Mouse (Mus musculus): ENCODE data around the gene Phf21a. TPM values are rescaled to one million over a fixed set of nuclear protein-coding genes. Genes with fewer than 3 reads are reported as not detected.
"Not testable (repeated sequence)": the region's sequence is repeated elsewhere in the genome, so short reads cannot be mapped to it uniquely, and the experiment has no call there.

The Phf21a gene
- polyA plus RNA-seq, 1 experiment from 2014 or later: 34.9 TPM

DNA sequence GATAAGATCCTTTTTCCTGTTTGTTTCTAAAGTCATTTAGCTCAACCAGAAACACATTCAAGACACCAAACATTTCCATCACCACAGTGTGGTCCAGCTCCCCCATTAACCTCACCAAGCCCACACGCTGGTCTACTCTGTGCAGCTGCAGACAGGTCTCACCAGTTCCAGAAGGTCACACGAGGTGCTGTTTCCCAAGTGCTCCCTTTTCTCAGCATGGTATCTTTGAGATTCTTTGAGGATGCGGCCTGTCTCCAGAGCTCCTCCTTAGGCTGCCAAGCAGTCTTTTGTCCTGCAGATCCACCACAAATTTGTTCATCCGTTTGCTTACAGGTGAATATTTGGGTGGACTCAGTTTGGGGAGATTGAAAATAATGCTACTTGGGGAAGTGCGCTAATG is 51.0 kb downstream of the Phf21a start:
- Histone ChIP-seq H3K27ac (no peak overlapping the region), H3K4me3 (no peak overlapping the region), H3K36me3 (no peaks in the 10 kb centered on the region), H3K4me2 (no peak overlapping the region), H3K9ac (no peak overlapping the region), H3K9me3 (no peaks in the 10 kb centered on the region), H3K27me3 (no peaks in the 10 kb centered on the region), H3K4me1 (peaks cover 10% of the 10 kb centered on the region; the same call in 1 of the 2 replicates)
- 44% methylated on average over 5 of the region's 5 CpGs for WGBS
- ATAC-seq (ENCODE audit: insufficient number of reproducible peaks, low FRiP score, low TSS enrichment, low read depth): no peak

DNA sequence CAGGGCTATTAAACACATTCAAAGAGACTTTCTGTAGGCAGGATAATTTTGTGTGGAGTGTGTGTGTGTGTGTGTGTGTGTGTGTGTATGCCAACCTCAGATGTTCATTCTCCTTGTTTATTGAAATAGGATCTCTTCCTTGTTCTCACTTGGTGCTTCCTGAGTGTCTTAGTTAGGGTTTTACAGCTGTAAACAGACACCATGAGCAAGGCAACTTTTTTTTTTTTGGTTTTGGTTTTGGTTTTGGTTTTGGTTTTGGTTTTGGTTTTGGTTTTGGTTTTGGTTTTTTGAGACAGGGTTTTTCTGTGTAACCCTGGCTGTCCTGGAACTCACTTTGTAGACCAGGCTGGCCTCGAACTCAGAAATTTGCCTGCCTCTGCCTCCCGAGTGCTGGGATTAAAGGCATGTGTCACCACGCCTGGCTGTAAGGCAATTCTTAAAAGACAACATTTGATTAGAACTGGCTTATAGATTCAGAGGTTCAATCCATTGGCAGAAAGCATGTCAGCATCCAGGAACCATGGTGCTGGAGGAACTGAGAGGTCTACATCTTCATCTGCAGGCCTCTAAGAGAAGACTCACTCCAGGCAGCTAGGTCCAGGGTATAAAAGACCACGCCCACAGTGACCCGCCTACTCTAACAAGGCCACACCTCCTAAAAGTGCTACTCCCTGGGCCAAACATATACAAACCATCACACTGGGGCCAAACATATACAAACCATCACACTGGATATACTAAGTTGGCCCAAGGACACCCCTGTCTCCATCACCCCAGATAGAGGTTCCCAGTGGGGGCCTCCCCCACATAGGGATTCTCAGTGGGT is 55.2 kb downstream of the Phf21a start:
- ATAC-seq (ENCODE audit: insufficient number of reproducible peaks, low FRiP score, low TSS enrichment, low read depth); H3K4me1 ChIP-seq: not testable (repeated sequence)
- WGBS: 79% methylated on average over 5 of the region's 5 CpGs

DNA sequence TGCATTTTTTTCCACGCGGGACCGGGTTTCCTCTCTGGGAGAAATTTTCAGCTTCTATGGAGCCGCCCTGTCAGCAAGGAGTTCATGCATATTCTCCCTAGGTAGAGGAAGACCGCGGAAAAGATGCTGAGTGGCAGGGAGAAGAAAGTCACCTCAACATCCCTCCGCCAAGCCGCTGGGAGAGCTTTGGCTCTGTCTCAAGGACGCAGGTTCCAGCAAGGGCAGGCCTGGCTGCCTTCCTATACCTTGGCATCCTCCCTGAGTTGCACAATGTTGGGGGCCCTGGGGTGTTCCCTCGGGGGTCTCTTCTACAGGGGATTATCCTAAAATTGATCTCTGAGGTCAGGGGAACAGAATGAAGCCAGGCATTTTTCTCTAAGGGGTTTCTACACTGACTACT is 71.4 kb downstream of the Phf21a start:
- no peak for ATAC-seq (ENCODE audit: insufficient number of reproducible peaks, low FRiP score, low TSS enrichment, low read depth)
- Histone ChIP-seq H3K4me3 (no peak overlapping the region), H3K27me3 (no peaks in the 10 kb centered on the region), H3K27ac (no peak overlapping the region), H3K9me3 (no peaks in the 10 kb centered on the region), H3K4me2 (no peak overlapping the region), H3K36me3 (no peaks in the 10 kb centered on the region), H3K4me1 (peaks cover 6% of the 10 kb centered on the region; the same call in 1 of the 2 replicates), H3K9ac (no peak overlapping the region)
- 65% methylated on average over 10 of the region's 10 CpGs for WGBS

More for the DNA sequence above, 55.2 kb downstream of the Phf21a start:
- not testable (repeated sequence) for H3K9me3 ChIP-seq, H3K27ac ChIP-seq, H3K4me3 ChIP-seq, H3K27me3 ChIP-seq, H3K9ac ChIP-seq, H3K4me2 ChIP-seq, H3K36me3 ChIP-seq

DNA sequence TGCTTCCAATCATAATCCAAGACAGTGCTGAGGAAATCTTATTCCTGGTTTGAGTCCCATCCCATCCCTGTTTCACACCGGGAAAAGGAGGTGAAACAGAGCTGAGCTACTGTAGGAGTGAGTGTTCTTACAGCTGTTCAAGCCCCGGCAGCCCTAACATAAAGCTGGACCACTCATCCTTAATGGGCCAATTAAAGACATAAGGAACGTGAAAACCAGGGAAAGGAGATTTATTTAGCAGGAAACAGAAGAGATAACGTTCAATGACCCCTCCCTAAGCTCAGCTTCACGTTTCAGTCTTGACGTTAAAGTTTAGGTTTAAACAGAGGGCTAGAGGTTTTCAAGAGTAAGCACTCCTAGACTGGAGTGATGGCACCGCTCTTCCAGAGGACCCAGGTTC is 74.0 kb downstream of the Phf21a start:
- no peaks in the 10 kb centered on the region for H3K9me3 ChIP-seq
- H3K4me1 ChIP-seq: peaks cover 6% of the 10 kb centered on the region; the same call in 1 of the 2 replicates
- no peak overlapping the region for H3K9ac ChIP-seq
- H3K36me3 ChIP-seq: no peaks in the 10 kb centered on the region
- no peak overlapping the region for H3K4me3 ChIP-seq
- no peak for ATAC-seq (ENCODE audit: insufficient number of reproducible peaks, low FRiP score, low TSS enrichment, low read depth)
- WGBS: 39% methylated on average over 7 of the region's 7 CpGs
- no peak overlapping the region for H3K4me2 ChIP-seq
- H3K27ac ChIP-seq: no peak overlapping the region
- H3K27me3 ChIP-seq: no peaks in the 10 kb centered on the region

DNA sequence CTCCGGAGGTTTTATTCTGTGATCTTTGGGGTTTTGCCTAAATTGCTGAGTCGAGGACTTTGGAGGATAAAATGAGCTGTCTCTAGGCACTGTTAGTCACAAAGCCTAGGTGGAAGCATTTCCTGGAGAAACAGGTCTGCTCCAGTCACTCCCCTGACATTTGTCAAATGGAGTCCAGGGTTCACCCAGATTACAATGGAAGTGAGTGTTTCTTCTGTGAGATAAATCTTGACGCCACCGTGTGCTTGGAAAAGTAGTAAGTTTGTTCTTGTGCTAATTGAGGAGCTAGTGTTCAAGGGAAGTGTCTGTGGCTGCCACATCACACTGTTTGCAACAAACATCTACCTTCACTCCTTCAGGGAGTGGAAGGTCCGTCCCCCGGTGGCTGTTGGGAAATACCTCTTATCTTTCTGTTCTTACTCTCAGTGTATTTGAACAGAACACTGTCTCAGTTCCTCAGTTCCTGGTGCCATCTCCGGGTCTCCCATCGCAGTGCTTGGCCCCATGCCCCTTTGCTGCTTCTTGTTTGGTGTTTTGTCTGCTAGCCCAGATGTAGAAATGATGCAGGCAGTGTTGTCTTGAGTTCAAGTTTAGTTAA is 78.2 kb downstream of the Phf21a start:
- ATAC-seq (ENCODE audit: insufficient number of reproducible peaks, low FRiP score, low TSS enrichment, low read depth): no peak

DNA sequence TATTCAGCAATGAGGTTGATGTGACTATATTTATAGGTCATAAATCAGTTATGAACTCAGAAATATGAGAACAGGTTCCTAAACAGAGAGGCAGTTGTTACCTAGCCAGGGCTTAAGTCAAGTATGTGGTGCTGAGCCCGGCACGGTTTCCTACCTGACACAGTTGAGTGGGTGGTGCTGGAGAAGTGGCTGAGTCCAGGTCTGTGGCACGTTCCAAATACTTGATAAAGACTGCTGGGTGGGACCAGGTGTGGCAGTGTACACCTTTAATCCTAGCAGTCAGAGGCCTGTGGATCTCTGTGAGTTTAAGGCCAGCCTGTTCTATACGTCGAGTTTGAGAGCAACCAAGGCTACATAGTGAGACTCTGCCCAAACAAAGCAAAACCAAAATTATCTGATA is 79.4 kb downstream of the Phf21a start:
- H3K4me3 ChIP-seq: no peak overlapping the region
- 73% methylated on average over 5 of the region's 5 CpGs for WGBS

More for the DNA sequence above, 78.2 kb downstream of the Phf21a start:
- Histone ChIP-seq H3K27me3 (no peaks in the 10 kb centered on the region), H3K4me2 (no peak overlapping the region), H3K4me1 (no peaks in the 10 kb centered on the region), H3K9me3 (no peaks in the 10 kb centered on the region), H3K27ac (no peak overlapping the region), H3K9ac (no peak overlapping the region), H3K4me3 (no peak overlapping the region), H3K36me3 (no peaks in the 10 kb centered on the region)
- 65% methylated on average over 8 of the region's 8 CpGs for WGBS

DNA sequence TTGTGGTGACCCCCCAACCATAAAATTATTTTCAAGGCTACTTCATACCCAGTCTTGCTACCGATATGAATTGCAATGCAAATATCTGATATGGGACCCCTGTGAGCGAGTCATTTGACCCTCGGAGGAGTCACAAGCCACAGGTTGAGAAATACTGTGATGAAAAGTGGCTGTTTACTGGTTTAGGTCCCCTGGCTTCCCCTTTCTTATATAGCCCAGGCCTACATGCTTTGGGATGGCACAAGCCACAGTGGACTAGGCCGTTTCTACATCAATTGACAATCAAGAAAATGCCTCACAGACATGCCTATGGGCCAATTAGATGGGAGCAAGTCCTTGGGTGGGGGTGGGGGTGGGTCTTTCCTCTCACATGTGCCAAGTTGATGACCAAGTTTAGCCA is 80.3 kb downstream of the Phf21a start:
- ATAC-seq (ENCODE audit: insufficient number of reproducible peaks, low FRiP score, low TSS enrichment, low read depth): no peak
- Histone ChIP-seq H3K4me2 (no peak overlapping the region), H3K4me3 (no peak overlapping the region), H3K36me3 (no peaks in the 10 kb centered on the region), H3K4me1 (no peaks in the 10 kb centered on the region), H3K27ac (no peak overlapping the region), H3K9me3 (no peaks in the 10 kb centered on the region), H3K27me3 (no peaks in the 10 kb centered on the region), H3K9ac (no peak overlapping the region)
- 80% methylated on average over 4 of the region's 4 CpGs for WGBS

More for the DNA sequence above, 79.4 kb downstream of the Phf21a start:
- Histone ChIP-seq H3K27me3 (no peaks in the 10 kb centered on the region), H3K27ac (no peak overlapping the region), H3K4me1 (no peaks in the 10 kb centered on the region), H3K4me2 (no peak overlapping the region), H3K9ac (no peak overlapping the region), H3K9me3 (no peaks in the 10 kb centered on the region), H3K36me3 (no peaks in the 10 kb centered on the region)
- ATAC-seq (ENCODE audit: insufficient number of reproducible peaks, low FRiP score, low TSS enrichment, low read depth): no peak

DNA sequence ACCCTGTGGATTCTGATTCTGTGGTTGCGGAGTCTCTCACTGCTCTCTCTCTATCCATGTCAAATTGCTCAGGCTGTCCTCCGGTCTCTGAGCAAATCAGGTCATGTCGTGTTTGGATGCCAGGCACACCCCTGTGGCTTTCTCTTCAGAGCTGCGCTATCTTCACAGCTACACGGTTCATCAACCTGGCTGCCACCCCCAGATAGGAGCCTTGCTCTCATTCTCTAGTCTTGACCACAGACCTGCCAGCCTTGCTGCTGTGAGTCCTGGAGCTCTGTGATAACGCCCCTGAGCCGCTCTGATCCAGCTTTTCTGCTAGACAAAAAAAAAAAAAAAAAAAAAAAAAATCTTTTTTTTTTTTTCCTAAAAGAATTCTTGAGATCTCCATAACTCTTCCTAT is 81.3 kb downstream of the Phf21a start:
- Histone ChIP-seq H3K9ac (no peak overlapping the region), H3K4me3 (no peak overlapping the region), H3K9me3 (no peaks in the 10 kb centered on the region), H3K36me3 (no peaks in the 10 kb centered on the region), H3K27ac (no peak overlapping the region), H3K4me1 (no peaks in the 10 kb centered on the region), H3K27me3 (no peaks in the 10 kb centered on the region), H3K4me2 (no peak overlapping the region)
- 69% methylated on average over 7 of the region's 7 CpGs for WGBS
- ATAC-seq (ENCODE audit: insufficient number of reproducible peaks, low FRiP score, low TSS enrichment, low read depth): no peak

DNA sequence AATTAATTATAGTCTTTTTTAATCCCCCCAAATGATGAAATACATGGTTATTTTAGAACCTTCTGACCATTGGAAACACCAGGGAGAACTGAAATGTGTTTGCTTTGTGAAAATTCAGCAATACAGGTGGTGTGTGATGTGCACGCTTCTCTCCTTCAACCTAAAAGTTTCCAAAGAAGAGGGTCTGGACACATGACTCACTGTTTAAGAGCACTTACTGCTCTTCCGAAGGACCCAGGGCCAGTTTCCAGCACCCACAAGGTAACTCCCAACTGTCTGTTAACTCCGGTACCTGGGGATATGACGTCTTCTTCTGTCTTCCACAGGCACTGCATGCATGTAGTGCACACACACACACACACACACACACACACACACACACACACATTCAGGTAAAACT is 82.1 kb downstream of the Phf21a start:
- Histone ChIP-seq H3K4me1 (no peaks in the 10 kb centered on the region), H3K4me2 (no peak overlapping the region), H3K9me3 (no peaks in the 10 kb centered on the region), H3K27ac (no peak overlapping the region), H3K27me3 (no peaks in the 10 kb centered on the region), H3K9ac (no peak overlapping the region), H3K4me3 (no peak overlapping the region), H3K36me3 (no peaks in the 10 kb centered on the region)
- 94% methylated on average over 4 of the region's 4 CpGs for WGBS
- no peak for ATAC-seq (ENCODE audit: insufficient number of reproducible peaks, low FRiP score, low TSS enrichment, low read depth)

DNA sequence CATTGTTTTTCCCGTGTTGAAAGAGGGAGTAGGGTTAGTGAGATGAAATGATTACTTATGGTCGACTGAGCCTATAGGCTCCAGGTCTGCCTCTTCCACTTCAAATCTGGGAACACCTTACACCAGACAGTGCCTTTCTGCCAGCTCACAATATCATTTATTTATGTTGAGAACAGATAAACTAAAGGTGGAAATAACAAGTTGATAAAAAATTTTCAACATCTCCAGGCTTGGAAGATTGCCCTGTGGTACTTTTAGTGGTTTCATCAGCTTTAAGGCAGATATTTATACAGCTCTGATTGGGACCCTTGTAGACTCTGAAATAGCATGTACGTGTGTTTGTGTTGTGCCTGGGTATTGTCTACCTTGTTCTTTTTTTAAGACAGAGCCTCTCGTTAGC is 83.4 kb downstream of the Phf21a start:
- H3K27ac ChIP-seq: no peak overlapping the region
- H3K27me3 ChIP-seq: no peaks in the 10 kb centered on the region
- H3K4me1 ChIP-seq: no peaks in the 10 kb centered on the region
- H3K9ac ChIP-seq: no peak overlapping the region
- H3K36me3 ChIP-seq: no peaks in the 10 kb centered on the region
- no peak overlapping the region for H3K4me3 ChIP-seq
- no peak for ATAC-seq (ENCODE audit: insufficient number of reproducible peaks, low FRiP score, low TSS enrichment, low read depth)
- 56% methylated on average over 4 of the region's 4 CpGs for WGBS
- H3K4me2 ChIP-seq: no peak overlapping the region
- no peaks in the 10 kb centered on the region for H3K9me3 ChIP-seq

DNA sequence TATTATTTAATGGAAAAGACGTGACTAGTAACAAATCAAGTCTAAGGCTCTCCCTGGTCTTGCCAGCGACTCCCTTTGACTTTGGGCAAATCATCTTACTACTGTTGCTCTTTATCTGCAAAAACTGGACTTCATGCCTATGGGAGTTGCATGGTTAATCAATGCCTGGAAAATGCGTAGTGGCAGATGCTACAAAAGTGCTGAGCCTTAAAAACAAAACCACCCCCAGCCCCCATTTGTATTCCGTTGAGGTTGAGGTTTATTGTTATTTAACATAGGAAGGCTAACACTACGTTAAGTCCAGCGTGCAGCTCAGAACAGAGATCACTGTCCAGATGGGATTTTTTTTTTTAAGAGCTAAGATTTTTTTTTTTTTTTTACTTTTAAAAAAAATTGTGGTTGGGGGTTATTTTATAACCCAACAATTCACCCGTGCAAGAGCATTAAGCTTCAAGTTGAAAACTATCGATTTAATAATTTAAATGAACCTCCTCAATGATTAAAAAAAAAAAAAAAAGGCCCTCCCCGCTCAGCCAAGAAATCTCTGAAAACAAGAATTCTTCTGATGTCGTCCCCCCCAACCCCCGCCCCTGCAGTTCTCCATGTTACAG is 89.3 kb downstream of the Phf21a start:
- Histone ChIP-seq H3K9ac (peak overlapping the region; percentile 90), H3K27ac (peak overlapping the region; percentile 100), H3K9me3 (no peaks in the 10 kb centered on the region), H3K36me3 (no peaks in the 10 kb centered on the region), H3K4me2 (peak overlapping the region; percentile 80), H3K4me3 (peak overlapping the region; percentile 82), H3K27me3 (no peaks in the 10 kb centered on the region), H3K4me1 (peaks cover 22% of the 10 kb centered on the region)
- ATAC-seq (ENCODE audit: insufficient number of reproducible peaks, low FRiP score, low TSS enrichment, low read depth): no peak
- 2% methylated on average over 11 of the region's 11 CpGs for WGBS

DNA sequence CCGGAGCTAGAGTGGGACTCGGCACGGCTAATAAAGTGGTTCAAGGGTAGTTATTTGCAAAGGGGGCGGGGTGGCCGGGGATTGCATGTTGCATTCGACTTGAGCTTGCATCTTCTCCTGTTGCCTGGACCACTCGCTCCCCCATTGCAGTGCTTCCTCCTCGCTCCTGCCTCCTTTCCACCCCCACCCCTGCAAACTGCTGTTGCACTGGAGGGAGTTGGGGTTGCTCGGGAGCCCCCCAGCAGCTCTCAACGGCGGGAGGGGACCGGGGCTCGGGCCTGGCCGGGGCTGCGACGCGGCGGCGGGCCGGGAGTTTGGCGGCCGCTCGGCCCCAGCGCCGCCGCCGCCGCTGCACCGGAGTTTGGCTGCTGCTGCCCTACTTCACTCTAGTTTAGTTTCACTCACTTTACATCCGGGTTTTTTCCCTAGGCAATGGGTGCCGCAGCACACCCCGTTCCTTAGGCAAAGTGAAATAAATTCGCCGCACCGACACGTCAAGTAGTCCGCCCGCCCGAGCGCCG is 90.1 kb downstream of the Phf21a start:
- Histone ChIP-seq H3K4me3 (peak overlapping the region; percentile 82), H3K4me2 (peak overlapping the region; percentile 80), H3K9ac (peak overlapping the region; percentile 90), H3K27ac (peak overlapping the region; percentile 100), H3K4me1 (peaks cover 23% of the 10 kb centered on the region), H3K9me3 (no peaks in the 10 kb centered on the region), H3K36me3 (no peaks in the 10 kb centered on the region), H3K27me3 (no peaks in the 10 kb centered on the region)
- WGBS: under 1% methylated on average over 40 of the region's 41 CpGs
- peak; percentile 62 for ATAC-seq (ENCODE audit: insufficient number of reproducible peaks, low FRiP score, low TSS enrichment, low read depth)

Data from limb, embryonic 15.5 days (tissue).